Mouse (Mus musculus) testis, adult 2 months (tissue): ENCODE measurements around the gene Cdyl2. TPM values are rescaled to one million over a fixed set of nuclear protein-coding genes. Genes with fewer than 3 reads are reported as not detected.
A peak's percentile ranks its signal among the peaks of the same experiment; 100 is the strongest.

Experiments
- H3K27ac ChIP-seq: fragments of 200-500 bp; 2 replicates; pipeline ENCODE4 v1.5.1; 2012; ENCODE audit warnings: low read depth, low read length; ENCODE audit not compliant: control insufficient read depth, insufficient read depth
- H3K27me3 ChIP-seq: fragments of 200-500 bp; 2 replicates; pipeline ENCODE4 v1.6.1; 2012; ENCODE audit warnings: mild to moderate bottlenecking, low read length, moderate library complexity; ENCODE audit not compliant: control insufficient read depth, insufficient read depth
- H3K36me3 ChIP-seq: fragments of 200-500 bp; 2 replicates; pipeline ENCODE4 v1.6.1; 2012; ENCODE audit warnings: mild to moderate bottlenecking, low read length; ENCODE audit not compliant: control insufficient read depth, insufficient read depth
- H3K4me1 ChIP-seq: fragments of 200-500 bp; 2 replicates; pipeline ENCODE4 v1.6.1; 2012; ENCODE audit warnings: low read length; ENCODE audit not compliant: control insufficient read depth, insufficient read depth
- H3K4me3 ChIP-seq: fragments of 200-500 bp; 2 replicates; pipeline ENCODE4 v1.5.1; 2012; ENCODE audit warnings: low read depth, mild to moderate bottlenecking, low read length, moderate library complexity, mixed read lengths; ENCODE audit not compliant: control insufficient read depth
- CTCF ChIP-seq: fragments of 200-500 bp; IDR thresholded peaks from 2 replicates; pipeline ENCODE4 v1.5.1; 2012; ENCODE audit warnings: low read depth, mild to moderate bottlenecking, inconsistent platforms, low read length, moderate library complexity; ENCODE audit not compliant: control insufficient read depth, insufficient read depth, insufficient replicate concordance
- POLR2A ChIP-seq: fragments of 200-500 bp; IDR thresholded peaks from 2 replicates; pipeline ENCODE4 v1.6.1; 2012; ENCODE audit warnings: low read depth, mild to moderate bottlenecking, inconsistent platforms, low read length, moderate library complexity; ENCODE audit not compliant: control insufficient read depth
- polyA plus RNA-seq: library from polyadenylated mRNA; depleted of rRNA; stranded (reverse); fragments of >200 nt; gene quantifications from 2 replicates; pipeline ENCODE4 v1.2.3, GENCODE M21; 2012; rRNA removed

Cdyl2 gene
- polyA plus RNA-seq: 11.3 and 11.9 TPM in 2 replicates

GRCm38 (mm10) chr8:116732684-116733647, at the start of gene Cdyl2:
Gene Cdyl2, minus strand, starts transcription at chr8:116732991.
- peak within 1 kb of the TSS; percentile 59; the same call in 1 of the 2 replicates for H3K27ac ChIP-seq
- no peaks in the 10 kb centered on the region for H3K27me3 ChIP-seq
- no peaks in the 10 kb centered on the region for H3K36me3 ChIP-seq
- TF ChIP-seq CTCF: no peak
- no peak; the same call in 1 of the 2 replicates for TF ChIP-seq POLR2A
- peak within 1 kb of the TSS; percentile 95 for H3K4me3 ChIP-seq
- H3K4me1 ChIP-seq: peaks cover 7% of the 10 kb centered on the region

- Histone ChIP-seq H3K27me3 (no peaks in the 10 kb centered on the region), H3K4me1 (no peaks in the 10 kb centered on the region), H3K36me3 (no peaks in the 10 kb centered on the region), H3K27ac (no peak overlapping the region), H3K4me3 (no peak overlapping the region)
- no peak for TF ChIP-seq CTCF
- no peak for TF ChIP-seq POLR2A
Observed at GRCm38 (mm10) chr8:116780594-116780993, 47.8 kb upstream of the Cdyl2 start.

GRCm38 (mm10) chr8:116774220-116774619, 41.4 kb upstream of the Cdyl2 start:
- no peaks in the 10 kb centered on the region for H3K27me3 ChIP-seq
- H3K27ac ChIP-seq: no peak overlapping the region
- H3K36me3 ChIP-seq: no peaks in the 10 kb centered on the region
- no peak for TF ChIP-seq CTCF
- H3K4me3 ChIP-seq: no peak overlapping the region
- H3K4me1 ChIP-seq: no peaks in the 10 kb centered on the region

- H3K27me3 ChIP-seq: no peaks in the 10 kb centered on the region
- TF ChIP-seq POLR2A: no peak
- no peak for TF ChIP-seq CTCF
- no peak overlapping the region for H3K4me3 ChIP-seq
- H3K4me1 ChIP-seq: no peaks in the 10 kb centered on the region
- H3K36me3 ChIP-seq: no peaks in the 10 kb centered on the region
- no peak overlapping the region for H3K27ac ChIP-seq
Observed at GRCm38 (mm10) chr8:116772727-116773126, 39.9 kb upstream of the Cdyl2 start.

GRCm38 (mm10) chr8:116771797-116772343, 39.1 kb upstream of the Cdyl2 start:
- TF ChIP-seq POLR2A (no peak), CTCF (no peak)
- H3K36me3 ChIP-seq: no peaks in the 10 kb centered on the region
- no peaks in the 10 kb centered on the region for H3K27me3 ChIP-seq

GRCm38 (mm10) chr8:116770756-116771155, 38.0 kb upstream of the Cdyl2 start:
- no peak overlapping the region for H3K4me3 ChIP-seq
- no peaks in the 10 kb centered on the region for H3K36me3 ChIP-seq
- no peak overlapping the region for H3K27ac ChIP-seq
- no peaks in the 10 kb centered on the region for H3K27me3 ChIP-seq
- no peaks in the 10 kb centered on the region for H3K4me1 ChIP-seq
- TF ChIP-seq CTCF: no peak
- TF ChIP-seq POLR2A: no peak

More at GRCm38 (mm10) chr8:116771797-116772343, 39.1 kb upstream of the Cdyl2 start:
- Histone ChIP-seq H3K27ac (no peak overlapping the region), H3K4me1 (no peaks in the 10 kb centered on the region), H3K4me3 (no peak overlapping the region)

- no peaks in the 10 kb centered on the region for H3K4me1 ChIP-seq
Observed at GRCm38 (mm10) chr8:116756174-116756573, 23.4 kb upstream of the Cdyl2 start.

GRCm38 (mm10) chr8:116755557-116755956, 22.8 kb upstream of the Cdyl2 start:
- Histone ChIP-seq H3K4me3 (no peak overlapping the region), H3K27me3 (no peaks in the 10 kb centered on the region), H3K36me3 (no peaks in the 10 kb centered on the region), H3K27ac (no peak overlapping the region), H3K4me1 (no peaks in the 10 kb centered on the region)
- TF ChIP-seq CTCF: peak; percentile 54; the same call in 1 of the 2 replicates
- TF ChIP-seq POLR2A: no peak

More at GRCm38 (mm10) chr8:116756174-116756573, 23.4 kb upstream of the Cdyl2 start:
- no peaks in the 10 kb centered on the region for H3K36me3 ChIP-seq
- no peak overlapping the region for H3K4me3 ChIP-seq
- TF ChIP-seq POLR2A (no peak), CTCF (no peak)
- no peaks in the 10 kb centered on the region for H3K27me3 ChIP-seq
- H3K27ac ChIP-seq: no peak overlapping the region
